Mouse (Mus musculus): ENCODE measurements at regions not wholly inside any gene's neighbourhood (a gene's known extent, or its start where the extent isn't known, plus 50 kb on each side); places are given as distances from the start of the nearest gene placed in this dataset.
A peak's percentile ranks its signal among the peaks of the same experiment; 100 is the strongest.

GRCm38 (mm10) chr9:87649015-87649978, 81.8 kb downstream of the Tbx18 start:
- no peak for ATAC-seq (ENCODE audit: insufficient number of reproducible peaks, insufficient read depth, low FRiP score, low TSS enrichment, low read depth)
- H3K27me3 ChIP-seq: no peaks in the 10 kb centered on the region
- no peaks in the 10 kb centered on the region for H3K9me3 ChIP-seq
- no peak overlapping the region for H3K27ac ChIP-seq
- H3K36me3 ChIP-seq: no peaks in the 10 kb centered on the region
- no peak overlapping the region for H3K9ac ChIP-seq (replicated peaks)
- no peak overlapping the region for H3K4me2 ChIP-seq
- H3K4me3 ChIP-seq (replicated peaks): no peak overlapping the region
- 35% methylated on average over 6 of the region's 6 CpGs for WGBS
- no peaks in the 10 kb centered on the region; the same call in 1 of the 2 replicates for H3K4me1 ChIP-seq (replicated peaks)

GRCm38 (mm10) chr9:87648317-87648716, 82.7 kb downstream of the Tbx18 start:
- no peak overlapping the region for H3K9ac ChIP-seq (replicated peaks)
- no peaks in the 10 kb centered on the region for H3K36me3 ChIP-seq
- H3K27me3 ChIP-seq: no peaks in the 10 kb centered on the region
- WGBS: 58% methylated on average over 5 of the region's 5 CpGs
- no peak overlapping the region for H3K4me3 ChIP-seq (replicated peaks)
- no peak overlapping the region for H3K4me2 ChIP-seq
- no peak overlapping the region for H3K27ac ChIP-seq
- no peaks in the 10 kb centered on the region; the same call in 1 of the 2 replicates for H3K4me1 ChIP-seq (replicated peaks)
- no peaks in the 10 kb centered on the region for H3K9me3 ChIP-seq
- no peak for ATAC-seq (ENCODE audit: insufficient number of reproducible peaks, insufficient read depth, low FRiP score, low TSS enrichment, low read depth)

GRCm38 (mm10) chr9:87645032-87645431, 86.0 kb downstream of the Tbx18 start:
- Histone ChIP-seq H3K4me2 (no peak overlapping the region), H3K4me3 (replicated peaks) (no peak overlapping the region), H3K9ac (replicated peaks) (no peak overlapping the region), H3K4me1 (replicated peaks) (no peaks in the 10 kb centered on the region; the same call in 1 of the 2 replicates), H3K36me3 (no peaks in the 10 kb centered on the region), H3K9me3 (no peaks in the 10 kb centered on the region), H3K27ac (no peak overlapping the region), H3K27me3 (no peaks in the 10 kb centered on the region)
- ATAC-seq (ENCODE audit: insufficient number of reproducible peaks, insufficient read depth, low FRiP score, low TSS enrichment, low read depth): no peak
- 84% methylated on average over 5 of the region's 5 CpGs for WGBS

- ATAC-seq (ENCODE audit: insufficient number of reproducible peaks, insufficient read depth, low FRiP score, low TSS enrichment, low read depth): no peak
- Histone ChIP-seq H3K27me3 (no peaks in the 10 kb centered on the region), H3K4me2 (no peak overlapping the region), H3K36me3 (no peaks in the 10 kb centered on the region), H3K27ac (no peak overlapping the region), H3K4me1 (replicated peaks) (no peaks in the 10 kb centered on the region), H3K4me3 (replicated peaks) (no peak overlapping the region), H3K9ac (replicated peaks) (no peak overlapping the region), H3K9me3 (no peaks in the 10 kb centered on the region)
- 88% methylated on average over 5 of the region's 5 CpGs for WGBS
Measured at GRCm38 (mm10) chr9:87633863-87634630, 97.0 kb downstream of the Tbx18 start.

- 0 out of 2 replicates have a peak, but pooled peaks cover 2% of the 10 kb centered on the region for H3K4me1 ChIP-seq (replicated peaks)
- no peak overlapping the region for H3K27ac ChIP-seq
- H3K27me3 ChIP-seq: no peaks in the 10 kb centered on the region
- no peak overlapping the region for H3K9ac ChIP-seq (replicated peaks)
- no peaks in the 10 kb centered on the region for H3K9me3 ChIP-seq
- no peak overlapping the region for H3K4me3 ChIP-seq (replicated peaks)
- no peak for ATAC-seq (ENCODE audit: insufficient number of reproducible peaks, insufficient read depth, low FRiP score, low TSS enrichment, low read depth)
- H3K4me2 ChIP-seq: no peak overlapping the region
- no peaks in the 10 kb centered on the region for H3K36me3 ChIP-seq
- whole genome bisulfite sequencing: 70% methylated on average over 3 of the region's 3 CpGs
Measured at GRCm38 (mm10) chr9:87626432-87626831, 104.6 kb downstream of the Tbx18 start.

GRCm38 (mm10) chr9:87618238-87618673, 112.8 kb downstream of the Tbx18 start:
- 39% methylated on average over 7 of the region's 7 CpGs for WGBS
- H3K36me3 ChIP-seq: no peaks in the 10 kb centered on the region
- no peaks in the 10 kb centered on the region for H3K9me3 ChIP-seq
- no peak for ATAC-seq (ENCODE audit: insufficient number of reproducible peaks, insufficient read depth, low FRiP score, low TSS enrichment, low read depth)
- no peak overlapping the region for H3K9ac ChIP-seq (replicated peaks)
- no peak overlapping the region for H3K4me3 ChIP-seq (replicated peaks)
- no peak overlapping the region for H3K27ac ChIP-seq
- no peak overlapping the region for H3K4me2 ChIP-seq
- no peaks in the 10 kb centered on the region for H3K4me1 ChIP-seq (replicated peaks)
- H3K27me3 ChIP-seq: no peaks in the 10 kb centered on the region

GRCm38 (mm10) chr9:87607878-87608631, 123.0 kb downstream of the Tbx18 start:
- H3K4me1 ChIP-seq (replicated peaks): no peaks in the 10 kb centered on the region

GRCm38 (mm10) chr9:87575591-87575990, 155.5 kb downstream of the Tbx18 start:
- WGBS: 63% methylated on average over 2 of the region's 2 CpGs
- no peak overlapping the region for H3K4me2 ChIP-seq
- no peak overlapping the region for H3K27ac ChIP-seq
- no peaks in the 10 kb centered on the region for H3K36me3 ChIP-seq
- H3K27me3 ChIP-seq: peaks cover 4% of the 10 kb centered on the region; the same call in 1 of the 2 replicates
- H3K9ac ChIP-seq (replicated peaks): no peak overlapping the region
- no peak for ATAC-seq (ENCODE audit: insufficient number of reproducible peaks, insufficient read depth, low FRiP score, low TSS enrichment, low read depth)
- H3K9me3 ChIP-seq: peaks cover 1% of the 10 kb centered on the region; the same call in 1 of the 2 replicates
- H3K4me3 ChIP-seq (replicated peaks): no peak overlapping the region
- peaks cover 15% of the 10 kb centered on the region for H3K4me1 ChIP-seq (replicated peaks)

More at GRCm38 (mm10) chr9:87607878-87608631, 123.0 kb downstream of the Tbx18 start:
- peaks cover 6% of the 10 kb centered on the region; the same call in 1 of the 2 replicates for H3K27me3 ChIP-seq
- 50% methylated on average over 10 of the region's 10 CpGs for WGBS
- H3K9me3 ChIP-seq: no peaks in the 10 kb centered on the region
- no peaks in the 10 kb centered on the region for H3K36me3 ChIP-seq
- ATAC-seq (ENCODE audit: insufficient number of reproducible peaks, insufficient read depth, low FRiP score, low TSS enrichment, low read depth): no peak
- no peak overlapping the region for H3K9ac ChIP-seq (replicated peaks)
- no peak overlapping the region for H3K4me3 ChIP-seq (replicated peaks)
- no peak overlapping the region for H3K4me2 ChIP-seq
- H3K27ac ChIP-seq: no peak overlapping the region

- Histone ChIP-seq H3K9me3 (peaks cover 3% of the 10 kb centered on the region; the same call in 1 of the 2 replicates), H3K27ac (no peak overlapping the region), H3K4me2 (0 out of 2 replicates have a peak overlapping the region, but pooled peaks have one; percentile 3), H3K4me3 (replicated peaks) (no peak overlapping the region), H3K4me1 (replicated peaks) (peaks cover 15% of the 10 kb centered on the region), H3K36me3 (no peaks in the 10 kb centered on the region), H3K9ac (replicated peaks) (no peak overlapping the region), H3K27me3 (peaks cover 6% of the 10 kb centered on the region; the same call in 1 of the 2 replicates)
- peak; percentile 68; the same call in 1 of the 2 replicates for ATAC-seq (ENCODE audit: insufficient number of reproducible peaks, insufficient read depth, low FRiP score, low TSS enrichment, low read depth)
- 16% methylated on average over 2 of the region's 2 CpGs for WGBS
Measured at GRCm38 (mm10) chr9:87574250-87574864, 156.7 kb downstream of the Tbx18 start.

- H3K4me3 ChIP-seq (replicated peaks): no peak overlapping the region
- H3K9ac ChIP-seq (replicated peaks): no peak overlapping the region
- H3K4me1 ChIP-seq (replicated peaks): 0 out of 2 replicates have a peak, but pooled peaks cover 3% of the 10 kb centered on the region
- ATAC-seq (ENCODE audit: insufficient number of reproducible peaks, insufficient read depth, low FRiP score, low TSS enrichment, low read depth): no peak
- no peaks in the 10 kb centered on the region for H3K36me3 ChIP-seq
- H3K27me3 ChIP-seq: peaks cover 38% of the 10 kb centered on the region
- no peak overlapping the region for H3K27ac ChIP-seq
- no peak overlapping the region for H3K4me2 ChIP-seq
- WGBS: 68% methylated on average over 3 of the region's 3 CpGs
- no peaks in the 10 kb centered on the region for H3K9me3 ChIP-seq
Measured at GRCm38 (mm10) chr9:87563244-87563643, 167.8 kb downstream of the Tbx18 start.

Data from limb, embryonic 12.5 days (tissue).